Mouse (Mus musculus) small intestine, adult 2 months (tissue): Measurements from ENCODE around the gene Pdgfra.

Experiments used
- CTCF ChIP-seq: fragments of 200-500 bp; IDR thresholded peaks from 2 replicates; pipeline ENCODE4 v1.5.1; 2012; ENCODE audit warnings: low read depth, mild to moderate bottlenecking, control low read depth, inconsistent platforms, low read length, moderate library complexity, mixed read lengths; ENCODE audit not compliant: insufficient replicate concordance, insufficient read length; ENCODE audit errors: extremely low read depth
- POLR2A ChIP-seq: fragments of 200-500 bp; IDR thresholded peaks from 2 replicates; pipeline ENCODE4 v1.6.1; 2012; ENCODE audit warnings: low read depth, mild to moderate bottlenecking, control low read depth, inconsistent platforms, low read length, moderate library complexity

DNA sequence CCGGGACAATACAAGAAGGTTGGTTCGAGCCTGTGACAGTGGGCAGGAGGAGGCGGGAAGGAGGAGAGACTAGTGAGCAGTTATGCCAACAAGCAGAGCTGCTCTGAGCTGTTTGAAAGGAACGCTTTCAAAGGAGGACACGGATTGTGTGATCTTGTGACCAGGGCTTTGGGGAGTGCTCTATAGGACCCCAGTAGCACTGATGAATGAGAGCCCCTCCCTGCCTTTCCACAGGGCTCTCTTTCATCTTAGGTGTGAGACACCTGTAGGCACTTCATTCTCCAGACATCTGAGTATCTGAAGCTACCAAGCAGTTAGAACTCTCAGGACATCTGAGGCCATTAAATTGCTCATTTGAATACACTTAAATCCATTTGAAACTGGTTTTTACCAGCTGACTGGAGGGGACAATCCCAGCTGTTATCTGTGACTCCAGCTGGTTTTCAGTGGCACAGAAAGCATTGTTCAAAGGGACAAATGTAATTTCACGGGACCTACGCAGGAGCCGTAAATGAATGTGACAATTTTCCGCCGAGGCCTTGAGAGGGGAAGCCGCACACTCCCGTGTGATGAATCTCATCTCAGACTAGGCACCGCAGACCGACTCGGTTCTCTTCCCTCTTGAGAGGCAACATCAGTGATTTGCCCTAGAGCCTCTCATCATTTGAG, 37.4 kb downstream of the Pdgfra start:
- TF ChIP-seq POLR2A (no peak), CTCF (no peak)
